Mouse (Mus musculus) forebrain, embryonic 11.5 days (tissue): ENCODE results near the gene Ikzf2. TPM values are rescaled to one million over a fixed set of nuclear protein-coding genes. Genes with fewer than 3 reads are reported as not detected.

ENCODE experiments used
- ATAC-seq: fragments of 200-750 bp; cut with Nextera tagmentation; replicated peaks from 2 replicates; pipeline ENCODE4 v1.8.0; 2017; ENCODE audit warnings: moderate TSS enrichment; ENCODE audit not compliant: low FRiP score
- DNase-seq: peaks from one replicate; pipeline ENCODE4 v3.0.0-alpha.2; 2017; ENCODE audit warnings: low spot score
- H3K27ac ChIP-seq: fragments of 300-500 bp; sonication (generic); 2 replicates; pipeline ENCODE4 v1.5.1; 2014; ENCODE audit warnings: low read depth, low read length
- H3K27me3 ChIP-seq: fragments of 300-500 bp; sonication (generic); 2 replicates; pipeline ENCODE4 v1.6.1; 2014; ENCODE audit warnings: mild to moderate bottlenecking, low read length, mixed read lengths; ENCODE audit not compliant: control insufficient read depth, insufficient read depth
- H3K36me3 ChIP-seq: fragments of 300-500 bp; sonication (generic); 2 replicates; pipeline ENCODE4 v1.6.1; 2014; ENCODE audit warnings: mild to moderate bottlenecking, low read length, moderate library complexity, mixed read lengths; ENCODE audit not compliant: control insufficient read depth, insufficient read depth
- H3K4me1 ChIP-seq: fragments of 300-500 bp; sonication (generic); replicated peaks from 2 replicates; pipeline ENCODE4 v1.6.1; 2014; ENCODE audit warnings: low read length, mixed read lengths; ENCODE audit not compliant: control insufficient read depth, insufficient read depth
- H3K4me2 ChIP-seq: fragments of 300-500 bp; sonication (generic); 2 replicates; pipeline ENCODE4 v1.6.1; 2014; ENCODE audit warnings: low read depth, mild to moderate bottlenecking, low read length, moderate library complexity, mixed read lengths; ENCODE audit not compliant: severe bottlenecking
- H3K4me3 ChIP-seq: fragments of 300-500 bp; sonication (generic); 2 replicates; pipeline ENCODE4 v1.5.1; 2014; ENCODE audit warnings: low read depth, low read length
- H3K9ac ChIP-seq: fragments of 300-500 bp; sonication (generic); 2 replicates; pipeline ENCODE4 v1.6.1; 2014; ENCODE audit warnings: low read length
- H3K9me3 ChIP-seq: fragments of 300-500 bp; sonication (generic); 2 replicates; pipeline ENCODE4 v1.6.1; 2016; ENCODE audit warnings: low read length, mixed read lengths; ENCODE audit not compliant: control insufficient read depth
- WGBS: fragments of 180-500 bp; shearing (Covaris S2); extraction: QIAGEN DNeasy Blood & Tissue Kit; methylation state at CpG from one replicate; pipeline ENCODE4 v1.1.7; 2014; 5-methylcytosine and 5-hydroxymethylcytosine counted together
- polyA plus RNA-seq: library from polyadenylated mRNA; unstranded; fragments of >200 nt; fragmentation: Nextera tagmentation; extraction: Ambion mirVana; gene quantifications from 2 replicates; pipeline ENCODE4 v1.2.1, GENCODE M21; 2014

Gene Ikzf2
- polyA plus RNA-seq, 1 experiment from 2014 or later: 6.2 TPM

- Histone ChIP-seq H3K27me3 (no peaks in the 10 kb centered on the region), H3K9ac (no peak overlapping the region), H3K27ac (no peak overlapping the region), H3K4me3 (no peak overlapping the region), H3K4me2 (no peak overlapping the region), H3K4me1 (0 out of 2 replicates have a peak, but pooled peaks cover 1% of the 10 kb centered on the region), H3K36me3 (no peaks in the 10 kb centered on the region), H3K9me3 (no peaks in the 10 kb centered on the region)
- 86% methylated on average over 3 of the region's 3 CpGs for WGBS
- DNase-seq (no peak), ATAC-seq (no peak)
Measured at GRCm38 (mm10) chr1:69682261-69682660, 4.8 kb downstream of the Ikzf2 start.

DNA sequence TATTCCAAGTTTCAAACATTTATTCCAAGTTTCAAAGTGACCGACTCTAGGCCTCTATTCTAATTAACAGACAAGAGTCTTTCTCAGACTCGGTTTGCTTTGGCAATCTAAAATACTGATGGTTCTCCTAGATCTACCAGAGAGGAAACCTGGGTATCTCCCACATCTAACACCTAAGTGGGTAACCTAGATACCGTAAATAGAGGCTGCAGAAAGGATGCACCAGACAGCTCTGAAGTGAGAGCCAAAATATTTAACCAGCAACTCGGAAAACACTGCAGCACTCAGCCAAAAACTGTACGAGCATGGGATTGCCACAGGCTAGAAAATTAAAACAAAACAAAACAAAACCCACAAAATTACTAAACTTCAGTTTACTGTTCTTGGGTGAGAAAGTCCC is 6.0 kb downstream of the Ikzf2 start:
- no peak for DNase-seq

GRCm38 (mm10) chr1:69680501-69680900 is 6.5 kb downstream of the Ikzf2 start:
- ATAC-seq (no peak), DNase-seq (no peak)
- Histone ChIP-seq H3K4me3 (no peak overlapping the region), H3K9ac (no peak overlapping the region), H3K36me3 (no peaks in the 10 kb centered on the region), H3K9me3 (no peaks in the 10 kb centered on the region), H3K27ac (no peak overlapping the region), H3K4me2 (no peak overlapping the region), H3K4me1 (0 out of 2 replicates have a peak, but pooled peaks cover 1% of the 10 kb centered on the region), H3K27me3 (no peaks in the 10 kb centered on the region)
- 90% methylated on average over 4 of the region's 4 CpGs for WGBS

More for the DNA sequence above, 6.0 kb downstream of the Ikzf2 start:
- Histone ChIP-seq H3K4me1 (0 out of 2 replicates have a peak, but pooled peaks cover 1% of the 10 kb centered on the region), H3K27me3 (no peaks in the 10 kb centered on the region), H3K36me3 (no peaks in the 10 kb centered on the region), H3K27ac (no peak overlapping the region), H3K4me2 (no peak overlapping the region), H3K4me3 (no peak overlapping the region), H3K9ac (no peak overlapping the region), H3K9me3 (no peaks in the 10 kb centered on the region)
- 85% methylated on average over 5 of the region's 5 CpGs for WGBS
- no peak for ATAC-seq

DNA sequence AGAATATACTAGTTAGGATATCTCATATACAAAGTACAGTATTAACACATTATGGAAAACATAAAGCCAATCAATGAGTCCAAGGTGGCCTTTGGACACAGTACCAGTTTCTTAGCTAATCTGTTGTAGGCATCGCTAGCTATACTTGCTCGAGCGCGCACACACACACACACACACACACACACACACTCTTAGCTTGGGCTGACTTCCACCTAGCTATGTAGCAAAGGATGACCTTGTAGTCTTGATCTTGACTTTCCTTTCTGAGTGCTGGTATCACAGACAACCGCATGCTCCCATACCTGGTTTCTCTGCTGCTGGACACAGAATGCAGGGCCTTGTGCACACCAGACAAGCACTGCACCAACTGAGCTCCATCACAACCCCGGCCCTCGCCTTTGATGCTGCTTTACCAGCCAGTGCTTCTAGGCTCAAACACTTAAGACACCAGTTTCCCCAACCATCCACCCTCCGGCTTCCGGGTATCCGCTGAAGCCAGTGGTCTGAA is 17.1 kb downstream of the Ikzf2 start:
- H3K9ac ChIP-seq: no peak overlapping the region
- no peaks in the 10 kb centered on the region for H3K27me3 ChIP-seq
- no peaks in the 10 kb centered on the region for H3K9me3 ChIP-seq
- H3K4me2 ChIP-seq: no peak overlapping the region
- DNase-seq: no peak
- H3K4me3 ChIP-seq: no peak overlapping the region
- H3K36me3 ChIP-seq: no peaks in the 10 kb centered on the region
- H3K27ac ChIP-seq: no peak overlapping the region
- H3K4me1 ChIP-seq: no peaks in the 10 kb centered on the region
- 93% methylated on average over 10 of the region's 10 CpGs for WGBS
- no peak for ATAC-seq

DNA sequence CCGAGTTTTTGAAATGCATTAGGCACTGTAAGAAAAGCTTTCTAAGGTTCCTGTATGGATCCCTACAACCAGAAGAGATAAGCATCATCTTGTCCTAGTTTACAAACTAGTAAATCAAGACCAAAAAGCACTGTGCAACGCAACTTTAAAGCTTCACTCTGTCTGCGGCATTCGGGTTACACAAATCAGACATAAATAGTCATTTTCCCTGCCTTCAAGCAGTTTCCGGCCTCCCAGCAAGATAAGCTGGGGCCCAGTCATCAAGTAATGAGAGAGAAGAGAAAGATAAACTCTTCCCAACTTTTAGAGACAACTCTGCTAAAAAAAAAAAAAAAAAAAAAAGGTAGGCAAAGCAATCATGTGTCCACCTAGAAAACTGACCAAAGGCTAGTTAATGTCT is 19.6 kb downstream of the Ikzf2 start:
- ATAC-seq (no peak), DNase-seq (no peak)
- Histone ChIP-seq H3K4me3 (no peak overlapping the region), H3K4me2 (no peak overlapping the region), H3K36me3 (no peaks in the 10 kb centered on the region), H3K4me1 (no peaks in the 10 kb centered on the region), H3K9me3 (no peaks in the 10 kb centered on the region), H3K9ac (no peak overlapping the region), H3K27ac (no peak overlapping the region), H3K27me3 (no peaks in the 10 kb centered on the region)
- WGBS: 89% methylated on average over 5 of the region's 5 CpGs

GRCm38 (mm10) chr1:69659779-69660178 is 27.3 kb downstream of the Ikzf2 start:
- H3K27me3 ChIP-seq: no peaks in the 10 kb centered on the region
- H3K4me2 ChIP-seq: no peak overlapping the region
- no peaks in the 10 kb centered on the region for H3K36me3 ChIP-seq
- H3K4me3 ChIP-seq: no peak overlapping the region
- no peak overlapping the region for H3K9ac ChIP-seq
- ATAC-seq (no peak), DNase-seq (no peak)
- no peak overlapping the region for H3K27ac ChIP-seq
- H3K9me3 ChIP-seq: no peaks in the 10 kb centered on the region
- no peaks in the 10 kb centered on the region; the same call in 1 of the 2 replicates for H3K4me1 ChIP-seq
- 74% methylated on average over 2 of the region's 2 CpGs for WGBS

- Histone ChIP-seq H3K4me2 (no peak overlapping the region), H3K9ac (no peak overlapping the region), H3K27ac (no peak overlapping the region), H3K27me3 (no peaks in the 10 kb centered on the region), H3K4me3 (no peak overlapping the region), H3K36me3 (no peaks in the 10 kb centered on the region), H3K4me1 (no peaks in the 10 kb centered on the region; the same call in 1 of the 2 replicates), H3K9me3 (no peaks in the 10 kb centered on the region)
- 39% methylated on average over 6 of the region's 6 CpGs for WGBS
- no peak for DNase-seq
- no peak for ATAC-seq
Measured at GRCm38 (mm10) chr1:69658051-69658450, 29.0 kb downstream of the Ikzf2 start.

DNA sequence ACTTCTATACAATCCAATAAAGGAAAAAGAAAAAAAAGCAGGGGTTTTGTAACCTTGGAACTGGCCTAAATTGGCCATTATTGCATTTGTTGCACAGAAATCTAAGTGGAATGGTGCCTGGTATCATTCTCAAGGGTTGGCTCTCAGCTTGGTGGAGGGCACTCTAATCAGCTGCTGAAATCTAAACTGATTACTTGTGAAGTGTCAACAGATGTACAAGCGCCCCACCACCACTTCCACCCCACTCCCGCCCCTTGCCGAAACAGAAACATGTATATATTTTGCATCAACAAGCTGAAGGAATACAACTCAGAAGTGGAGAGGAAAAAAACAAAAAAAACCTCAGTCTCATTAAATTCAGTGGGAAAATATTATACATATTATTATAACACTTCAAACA is 29.6 kb downstream of the Ikzf2 start:
- H3K9me3 ChIP-seq: no peaks in the 10 kb centered on the region
- H3K4me1 ChIP-seq: no peaks in the 10 kb centered on the region; the same call in 1 of the 2 replicates
- no peak overlapping the region for H3K4me2 ChIP-seq
- no peak overlapping the region for H3K27ac ChIP-seq
- no peaks in the 10 kb centered on the region for H3K27me3 ChIP-seq
- 86% methylated on average over 3 of the region's 3 CpGs for WGBS
- ATAC-seq (no peak), DNase-seq (no peak)
- H3K36me3 ChIP-seq: no peaks in the 10 kb centered on the region
- H3K4me3 ChIP-seq: no peak overlapping the region
- H3K9ac ChIP-seq: no peak overlapping the region

DNA sequence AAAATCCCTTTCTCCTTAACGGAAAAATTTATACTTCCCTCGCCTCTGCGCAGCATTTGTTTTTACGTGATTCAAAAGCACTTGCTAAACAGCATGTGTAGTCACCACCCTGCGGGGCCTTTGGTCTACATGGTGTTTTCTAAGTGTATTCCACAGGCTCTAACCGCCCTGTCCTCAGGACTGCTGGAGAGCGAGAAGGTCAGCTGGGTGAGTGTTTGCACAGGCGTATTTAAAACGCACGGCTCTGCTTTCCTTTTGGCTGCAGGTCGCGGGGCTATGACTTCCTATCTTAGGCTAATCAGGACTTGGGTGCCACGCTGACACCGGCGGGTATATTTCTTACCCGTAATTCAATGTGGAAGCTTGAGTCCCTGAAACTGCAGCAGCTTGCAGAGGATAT is 30.1 kb downstream of the Ikzf2 start:
- no peaks in the 10 kb centered on the region for H3K9me3 ChIP-seq
- no peak overlapping the region for H3K4me3 ChIP-seq
- no peak overlapping the region for H3K9ac ChIP-seq
- H3K4me1 ChIP-seq: no peaks in the 10 kb centered on the region; the same call in 1 of the 2 replicates
- ATAC-seq (no peak), DNase-seq (no peak)
- no peaks in the 10 kb centered on the region for H3K27me3 ChIP-seq
- no peaks in the 10 kb centered on the region for H3K36me3 ChIP-seq
- no peak overlapping the region for H3K27ac ChIP-seq
- WGBS: 48% methylated on average over 16 of the region's 16 CpGs
- H3K4me2 ChIP-seq: no peak overlapping the region
